Mouse (Mus musculus) cortical plate, adult 2 months (tissue): Measurements from ENCODE around the gene Ikbip. TPM values are rescaled to one million over a fixed set of nuclear protein-coding genes. Genes with fewer than 3 reads are reported as not detected.

Experiments used
- H3K27ac ChIP-seq: fragments of 200-500 bp; 2 replicates; pipeline ENCODE4 v1.5.1; 2012; ENCODE audit warnings: low read length, control low read depth, inconsistent platforms; ENCODE audit not compliant: insufficient read depth
- H3K4me1 ChIP-seq: fragments of 200-500 bp; 2 replicates; pipeline ENCODE4 v1.6.1; 2011; ENCODE audit warnings: low read length; ENCODE audit not compliant: control insufficient read depth, insufficient read depth
- H3K4me3 ChIP-seq: fragments of 200-500 bp; 2 replicates; pipeline ENCODE4 v1.5.1; 2011; ENCODE audit warnings: mild to moderate bottlenecking, low read length, control low read depth; ENCODE audit not compliant: insufficient read depth
- CTCF ChIP-seq: fragments of 200-500 bp; IDR thresholded peaks from 2 replicates; pipeline ENCODE4 v1.5.1; 2011; ENCODE audit warnings: mild to moderate bottlenecking, control low read depth, low read length; ENCODE audit not compliant: insufficient read depth; ENCODE audit errors: extremely low read depth
- POLR2A ChIP-seq: fragments of 200-500 bp; IDR thresholded peaks from 2 replicates; pipeline ENCODE4 v1.6.1; 2011; ENCODE audit warnings: mild to moderate bottlenecking, low read length, control low read depth; ENCODE audit not compliant: insufficient read depth; ENCODE audit errors: extremely low read depth
- polyA plus RNA-seq: library from polyadenylated mRNA; depleted of rRNA; stranded (reverse); fragments of >200 nt; gene quantifications from 2 replicates; pipeline ENCODE4 v1.2.3, GENCODE M21; 2012

The Ikbip gene
- polyA plus RNA-seq, 1 experiment = 12.1 TPM

DNA sequence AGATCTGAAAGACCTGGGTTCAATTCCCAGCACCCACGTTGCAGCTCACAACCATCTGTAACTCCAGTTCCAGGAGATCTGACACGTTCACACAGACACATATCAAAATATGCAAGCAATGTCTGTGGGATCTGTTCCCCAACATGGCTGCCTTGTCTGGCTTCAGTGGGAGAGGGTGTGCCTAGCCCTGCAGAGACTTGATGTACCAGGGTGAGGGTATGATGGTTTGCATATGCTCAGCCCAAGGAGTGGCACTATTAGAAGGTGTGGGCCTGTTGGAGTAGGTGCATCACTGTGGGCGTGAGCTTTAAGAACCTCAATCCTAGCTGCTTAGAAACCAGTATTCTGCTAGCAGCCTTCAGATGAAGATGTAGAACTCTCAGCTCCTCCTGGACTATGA, 23.2 kb downstream of the Ikbip start:
- TF ChIP-seq POLR2A (no peak), CTCF (no peak)
- H3K4me3 ChIP-seq = no peak overlapping the region
- H3K27ac ChIP-seq = no peak overlapping the region
- H3K4me1 ChIP-seq = no peaks in the 10 kb centered on the region

DNA sequence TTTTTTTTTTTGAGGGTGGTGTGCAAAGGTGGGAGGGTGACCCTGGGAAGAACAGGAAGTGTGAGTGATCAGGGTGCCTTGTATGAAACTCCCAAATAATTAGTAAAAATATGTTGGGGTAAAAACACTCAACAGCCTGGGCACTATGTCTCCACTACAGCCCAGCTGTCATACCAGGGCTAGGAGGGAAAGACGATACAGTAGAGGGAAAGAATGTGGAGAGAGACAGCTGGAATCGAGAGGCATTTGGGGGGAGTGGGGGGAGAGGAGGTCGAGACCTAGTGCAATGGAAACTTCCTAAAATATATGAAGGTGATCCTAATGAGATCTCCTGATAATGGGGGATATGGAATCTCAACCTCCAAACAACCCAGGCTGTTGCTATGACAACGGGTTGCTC, 27.1 kb downstream of the Ikbip start:
- TF ChIP-seq CTCF = no peak
- no peak for TF ChIP-seq POLR2A
- H3K4me1 ChIP-seq = no peaks in the 10 kb centered on the region
- H3K4me3 ChIP-seq = no peak overlapping the region
- H3K27ac ChIP-seq = no peak overlapping the region

DNA sequence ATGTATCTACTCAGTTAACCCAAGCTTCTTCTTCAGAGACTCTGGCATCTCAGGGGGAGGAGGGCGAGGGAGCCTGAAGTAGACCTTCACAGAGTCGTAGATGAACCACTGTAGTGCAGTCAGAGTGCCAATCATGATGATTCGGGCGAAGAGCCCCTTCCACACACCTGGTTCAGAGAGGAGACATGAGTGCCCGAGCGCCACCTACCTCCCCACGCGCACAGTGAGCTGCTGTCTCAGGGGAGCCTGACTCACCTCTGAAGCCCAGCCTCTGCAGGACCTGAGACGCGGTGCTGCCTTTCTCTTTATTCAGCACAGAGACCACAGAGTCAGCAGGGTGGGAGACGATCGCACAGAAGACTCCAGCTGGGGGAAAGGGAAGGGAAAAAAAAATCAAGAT, 34.2 kb downstream of the Ikbip start:
- no peak overlapping the region for H3K27ac ChIP-seq
- peaks cover 5% of the 10 kb centered on the region for H3K4me1 ChIP-seq
- no peak overlapping the region for H3K4me3 ChIP-seq
- TF ChIP-seq POLR2A = no peak
- no peak for TF ChIP-seq CTCF

- Histone ChIP-seq H3K4me3 (peak overlapping the region; percentile 100; the same call in 1 of the 2 replicates), H3K27ac (no peak overlapping the region), H3K4me1 (peaks cover 5% of the 10 kb centered on the region)
- no peak for TF ChIP-seq POLR2A
- TF ChIP-seq CTCF = no peak
Measured at GRCm38 (mm10) chr10:91122646-91123045, 39.9 kb downstream of the Ikbip start.

GRCm38 (mm10) chr10:91123281-91123827, 40.6 kb downstream of the Ikbip start:
- TF ChIP-seq POLR2A (no peak), CTCF (no peak)
- H3K4me1 ChIP-seq = peaks cover 4% of the 10 kb centered on the region
- peak overlapping the region; percentile 96 for H3K27ac ChIP-seq
- H3K4me3 ChIP-seq = peak overlapping the region; percentile 100

- peak within 1 kb of the TSS; percentile 96 for H3K27ac ChIP-seq
- H3K4me3 ChIP-seq = peak within 1 kb of the TSS; percentile 100
- peaks cover 4% of the 10 kb centered on the region for H3K4me1 ChIP-seq
- TF ChIP-seq POLR2A = peak; percentile 99
- TF ChIP-seq CTCF = no peak
Measured at GRCm38 (mm10) chr10:91123828-91124822, 41.4 kb downstream of the Ikbip start, which contains the start of gene Slc25a3. Gene Slc25a3, minus strand, starts transcription at chr10:91124059.

DNA sequence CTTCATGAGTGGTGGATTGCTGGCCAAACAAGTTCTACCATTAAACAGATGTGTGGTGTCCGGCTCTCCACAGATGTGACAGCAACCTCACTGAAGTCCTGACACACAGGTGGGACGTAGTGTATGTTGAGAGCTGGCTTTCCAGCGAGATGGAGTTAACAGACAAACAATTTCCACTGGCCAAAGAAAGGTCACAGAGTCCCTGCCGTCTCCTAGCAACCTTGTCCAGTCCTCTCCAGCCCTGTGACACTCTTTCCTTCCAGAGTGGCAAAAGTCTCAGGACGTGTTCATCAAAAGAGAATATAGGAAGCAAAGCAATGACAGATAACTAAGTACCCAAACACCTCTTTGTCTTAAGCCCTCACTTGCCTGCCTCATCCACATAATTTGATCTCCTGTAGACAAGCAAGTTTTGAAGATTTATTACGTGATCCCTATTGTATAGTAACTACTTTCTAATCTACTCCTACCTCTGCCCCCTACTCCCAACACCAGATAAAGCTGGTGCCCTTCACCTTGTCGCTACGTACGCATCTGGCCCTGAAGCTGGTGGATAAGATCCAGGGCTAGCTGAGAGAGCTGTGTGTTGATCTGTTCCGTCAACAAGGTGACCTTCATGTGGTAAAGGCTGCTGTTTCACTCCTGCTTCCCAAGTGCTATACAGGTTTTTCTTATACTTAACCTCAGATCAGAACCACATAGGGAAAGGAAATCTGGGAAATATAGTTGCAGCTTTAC, 44.0 kb downstream of the Ikbip start:
- Histone ChIP-seq H3K4me1 (peaks cover 2% of the 10 kb centered on the region; the same call in 1 of the 2 replicates), H3K27ac (no peak overlapping the region), H3K4me3 (no peak overlapping the region)
- TF ChIP-seq CTCF (no peak), POLR2A (no peak)

GRCm38 (mm10) chr10:91127395-91127794, 44.7 kb downstream of the Ikbip start:
- Histone ChIP-seq H3K4me1 (no peaks in the 10 kb centered on the region), H3K27ac (no peak overlapping the region)
- TF ChIP-seq POLR2A (no peak), CTCF (no peak)

DNA sequence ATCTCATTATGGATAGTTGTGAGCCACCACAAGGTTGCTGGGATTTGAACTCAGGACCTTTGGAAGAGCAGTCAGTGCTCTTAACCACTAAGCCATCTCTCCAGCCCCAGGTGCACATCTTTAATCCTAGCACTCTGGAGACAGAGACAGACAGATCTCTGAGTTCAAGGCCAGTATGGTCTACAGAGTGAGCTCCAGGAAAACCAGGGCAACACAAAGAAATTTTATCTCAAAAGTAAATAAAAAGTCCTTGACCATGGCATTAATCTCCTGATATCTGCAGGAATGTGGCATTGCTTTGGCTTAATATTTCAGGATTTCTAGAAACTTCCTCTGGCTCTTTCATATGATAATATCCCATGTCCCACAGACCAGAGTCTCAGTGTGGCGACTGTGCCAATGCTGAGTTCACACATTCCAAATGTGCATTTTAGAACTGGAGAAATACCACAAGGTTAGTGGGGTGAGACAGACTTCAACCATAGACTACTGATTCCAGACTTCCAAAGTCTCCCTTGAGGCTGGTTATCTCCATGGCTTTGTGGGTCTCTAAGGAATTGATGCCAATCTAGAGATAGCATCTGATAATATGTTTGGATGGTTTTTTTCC, 45.9 kb downstream of the Ikbip start:
- Histone ChIP-seq H3K4me3 (no peak overlapping the region), H3K27ac (no peak overlapping the region), H3K4me1 (no peaks in the 10 kb centered on the region)
- TF ChIP-seq CTCF (no peak), POLR2A (no peak)

More at GRCm38 (mm10) chr10:91127395-91127794, 44.7 kb downstream of the Ikbip start:
- H3K4me3 ChIP-seq = no peak overlapping the region
